Mouse (Mus musculus) cerebellum, postnatal 25 days (tissue): ENCODE measurements at regions not wholly inside any gene's neighbourhood (a gene's known extent, or its start where the extent isn't known, plus 50 kb on each side); places are given as distances from the start of the nearest gene placed in this dataset.

Experiments used
- DNase-seq, 2 experiments: peaks; one replicate each; pipeline ENCODE4 v3.0.0; 2021; ENCODE audit warnings: mixed read lengths in 2 of 2

GRCm38 (mm10) chr2:45480671-45481070 is 363.5 kb upstream of the Zeb2 start:
- no peak for DNase-seq

- DNase-seq = no peak
Measured at GRCm38 (mm10) chr2:45475996-45476395, 358.8 kb upstream of the Zeb2 start.

DNA sequence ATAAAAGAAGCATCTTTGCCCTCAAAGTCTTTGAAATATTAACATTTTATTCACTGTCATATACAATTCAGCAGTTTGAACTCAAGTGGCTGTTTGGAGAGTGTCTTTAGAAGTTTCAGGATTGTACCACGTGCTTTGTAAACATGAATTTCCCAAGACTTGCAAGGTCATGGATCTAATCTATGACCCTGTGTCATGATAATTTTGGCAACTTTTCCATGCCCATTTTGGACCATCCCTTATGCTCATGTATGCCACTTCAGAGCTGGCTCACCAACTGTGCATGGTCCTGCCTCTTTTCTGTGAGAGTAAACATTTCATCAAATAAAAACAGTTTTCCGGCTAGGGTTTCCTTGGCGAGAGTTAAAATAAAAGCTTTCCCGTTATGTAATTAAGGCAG is 347.1 kb upstream of the Zeb2 start:
- no peak for DNase-seq

- no peak for DNase-seq
Measured at GRCm38 (mm10) chr2:45459410-45459809, 342.2 kb upstream of the Zeb2 start.

- DNase-seq = no peak
Measured at GRCm38 (mm10) chr2:45454811-45455210, 337.6 kb upstream of the Zeb2 start.

- no peak for DNase-seq
Measured at GRCm38 (mm10) chr2:45439146-45439545, 322.0 kb upstream of the Zeb2 start.

- DNase-seq = no peak
Measured at GRCm38 (mm10) chr2:45438739-45439138, 321.5 kb upstream of the Zeb2 start.

DNA sequence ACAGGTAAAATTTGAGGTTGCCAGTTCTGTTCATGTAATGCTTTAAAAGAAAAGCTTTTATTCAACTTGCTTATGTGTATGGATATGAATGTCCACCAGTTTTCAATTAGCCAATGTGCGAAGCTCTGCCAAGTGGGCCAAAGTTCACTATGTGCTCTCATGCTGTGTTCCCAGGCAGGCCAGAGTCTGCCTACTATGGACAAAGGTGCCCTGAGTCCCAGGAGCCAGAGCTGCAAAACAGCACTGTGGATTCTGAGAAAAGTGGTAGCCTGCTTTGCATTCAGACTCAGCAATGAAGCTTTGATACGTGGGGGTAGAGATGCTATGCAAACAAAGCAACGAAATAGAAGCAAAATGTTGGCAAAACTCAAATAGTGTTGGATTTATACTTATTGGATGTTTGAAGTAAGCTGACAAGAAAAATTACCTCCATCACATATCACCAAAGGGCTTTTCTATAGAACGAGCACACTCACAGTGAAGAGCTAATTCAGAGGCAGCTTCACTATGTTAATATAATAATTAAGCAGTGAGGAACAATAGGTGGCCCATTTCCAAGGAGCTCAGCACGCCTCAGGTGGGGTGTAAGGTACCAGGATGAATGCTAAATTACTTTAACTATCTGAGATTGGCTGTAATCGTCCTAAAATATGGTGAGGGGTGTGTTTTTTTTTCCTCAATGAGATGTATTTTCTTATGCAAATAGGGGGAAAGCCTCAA is 318.2 kb upstream of the Zeb2 start:
- DNase-seq = no peak

- no peak for DNase-seq
Measured at GRCm38 (mm10) chr2:45434789-45435188, 317.6 kb upstream of the Zeb2 start.

- DNase-seq = no peak
Measured at GRCm38 (mm10) chr2:45434169-45434568, 317.0 kb upstream of the Zeb2 start.

DNA sequence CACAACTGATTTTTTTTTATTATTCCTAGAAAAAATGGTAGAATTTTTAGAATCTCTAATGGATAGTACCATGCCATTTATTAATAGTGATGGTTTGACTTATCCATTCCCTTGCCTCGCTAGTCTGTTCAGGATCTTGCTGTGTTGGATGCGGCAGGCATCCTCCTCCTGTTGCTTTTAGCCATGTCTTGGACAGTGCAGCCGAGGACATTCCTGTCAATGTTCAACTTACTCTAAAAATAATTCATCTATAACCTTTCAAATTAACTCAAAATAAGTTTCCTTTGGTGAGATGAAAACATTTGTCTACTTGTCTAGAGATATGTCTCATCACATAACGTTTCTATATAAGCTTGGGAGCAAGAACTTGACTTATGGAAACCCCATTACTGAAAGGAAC is 314.2 kb upstream of the Zeb2 start:
- DNase-seq = no peak

DNA sequence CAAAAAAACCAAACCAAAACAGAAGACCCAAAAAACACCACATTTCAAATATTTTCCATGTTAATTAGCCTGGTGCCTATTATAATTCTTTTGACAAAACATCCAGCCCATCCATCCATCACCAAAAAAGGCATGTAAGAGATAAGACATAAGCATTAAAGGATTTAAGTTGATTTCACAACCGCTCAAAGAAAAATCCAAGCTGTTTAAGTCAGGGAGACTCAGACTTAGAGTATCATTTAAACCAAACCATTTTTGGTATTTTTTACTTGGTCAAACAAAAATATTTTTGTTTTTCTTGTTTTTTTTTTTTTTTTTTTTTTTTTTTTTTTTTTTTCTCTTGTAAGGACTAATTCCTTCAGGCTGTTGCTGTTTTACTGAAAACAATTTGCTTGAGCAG is 304.6 kb upstream of the Zeb2 start:
- no peak for DNase-seq

DNA sequence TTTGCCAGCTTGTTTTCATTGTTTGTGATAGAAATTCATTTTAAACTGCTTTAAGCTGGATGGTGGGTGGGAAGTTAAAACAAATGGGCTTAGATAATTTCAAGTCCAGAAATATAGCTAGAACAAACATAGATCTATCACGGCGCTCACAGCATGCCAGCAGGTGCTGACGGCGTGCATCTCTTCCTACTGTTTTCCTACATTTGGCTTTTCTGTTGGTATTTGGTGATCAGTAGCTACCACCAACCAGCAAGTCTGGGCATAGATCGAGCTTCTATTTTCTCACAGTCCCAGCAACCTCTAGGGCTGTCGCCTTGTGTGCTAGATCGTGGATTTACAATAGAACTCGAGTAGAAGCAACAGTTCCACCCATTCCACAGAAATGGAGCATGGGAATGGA is 290.9 kb upstream of the Zeb2 start:
- DNase-seq = no peak

GRCm38 (mm10) chr2:45389902-45390492 is 272.8 kb upstream of the Zeb2 start:
- no peak for DNase-seq

GRCm38 (mm10) chr2:45371268-45371667 is 254.1 kb upstream of the Zeb2 start:
- no peak for DNase-seq

DNA sequence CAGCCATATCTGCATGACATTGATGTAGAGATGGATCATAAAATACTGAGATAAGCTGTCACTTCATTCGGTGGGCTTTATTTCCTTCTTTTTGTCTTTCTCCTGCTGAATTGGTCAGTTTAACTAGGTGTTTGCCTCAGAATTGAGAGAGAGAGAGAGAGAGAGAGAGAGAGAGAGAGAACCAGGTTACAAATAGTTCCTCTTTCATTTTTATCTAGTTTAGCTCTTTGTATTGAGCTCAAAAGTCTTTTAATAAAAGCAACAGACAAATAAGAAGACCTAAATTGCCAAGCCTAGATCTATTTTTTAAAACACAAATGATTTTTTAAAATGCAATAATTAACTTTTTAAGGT is 253.4 kb upstream of the Zeb2 start:
- no peak for DNase-seq

DNA sequence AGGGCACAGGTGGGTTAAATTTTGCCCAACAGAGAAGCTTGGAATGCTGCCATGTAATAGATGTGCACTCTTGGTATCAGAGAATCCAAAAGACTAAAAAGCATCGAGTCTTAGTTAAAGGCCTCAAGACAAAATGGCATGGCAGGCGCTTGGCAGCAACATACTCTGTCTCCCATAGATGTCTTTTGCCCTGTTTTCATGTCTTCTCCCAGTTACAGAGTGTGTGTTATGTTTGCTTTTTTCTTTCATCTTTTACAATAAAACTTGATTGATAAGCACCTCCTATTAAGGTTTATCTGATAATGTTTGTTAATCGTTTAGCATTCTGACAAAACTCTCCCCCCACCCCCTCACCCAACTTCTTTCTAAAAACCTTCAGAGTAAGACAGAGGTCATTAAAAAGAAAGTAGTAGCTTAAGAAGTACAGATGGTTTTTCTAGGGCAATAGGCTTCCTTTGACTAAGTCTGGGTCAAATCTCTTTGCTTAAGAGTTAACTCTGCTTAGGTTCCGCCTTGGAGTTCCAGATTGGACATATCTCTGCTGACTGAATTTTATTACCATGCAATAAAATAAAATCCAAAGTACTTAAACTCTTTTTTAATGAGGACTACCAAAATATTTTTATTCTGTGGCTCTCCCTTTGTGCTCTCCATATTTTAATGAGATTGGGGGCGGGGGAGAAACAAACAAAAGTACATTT is 252.9 kb upstream of the Zeb2 start:
- DNase-seq = no peak

DNA sequence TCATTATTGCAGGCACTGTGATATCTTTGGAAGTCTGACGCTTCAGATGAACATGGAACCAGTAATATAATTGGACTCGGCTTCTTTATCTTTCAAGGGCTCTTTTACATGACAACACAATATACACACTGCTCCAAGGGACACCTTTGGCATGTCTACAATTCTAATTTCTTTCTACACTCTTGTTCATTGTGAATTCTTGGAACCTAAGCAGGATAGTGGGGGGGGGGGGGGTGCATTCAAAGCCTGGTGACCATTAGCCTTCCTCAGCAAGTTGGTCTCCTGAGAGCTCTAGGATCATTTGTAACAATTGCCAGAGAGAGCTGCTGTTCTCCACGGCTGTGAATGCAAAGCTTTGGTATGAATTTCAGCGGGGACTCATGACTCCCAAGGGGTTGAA is 252.2 kb upstream of the Zeb2 start:
- no peak for DNase-seq

GRCm38 (mm10) chr2:45367436-45368193 is 250.4 kb upstream of the Zeb2 start:
- no peak for DNase-seq

- no peak for DNase-seq
Measured at GRCm38 (mm10) chr2:45357266-45357665, 240.1 kb upstream of the Zeb2 start.

- DNase-seq = no peak
Measured at GRCm38 (mm10) chr2:45356558-45357170, 239.5 kb upstream of the Zeb2 start.

DNA sequence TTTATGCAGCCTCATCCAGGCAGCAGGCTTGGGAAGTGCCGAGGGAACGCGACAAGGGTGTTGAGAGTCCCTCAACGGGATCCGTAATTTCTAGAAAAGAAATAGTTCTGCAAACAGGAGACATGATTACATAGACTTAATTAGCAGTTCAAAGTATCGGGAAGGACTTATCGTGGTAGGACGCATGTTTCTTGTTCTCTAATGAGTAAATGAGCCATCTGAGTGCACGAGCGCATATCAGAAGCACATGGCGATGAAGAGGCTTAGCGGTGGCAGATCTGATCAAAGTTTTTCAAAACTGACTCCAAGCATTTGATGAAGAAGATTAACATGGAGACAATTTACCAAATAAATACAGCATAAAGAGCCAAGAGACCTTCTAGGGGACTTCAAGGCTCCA is 238.8 kb upstream of the Zeb2 start:
- no peak for DNase-seq

GRCm38 (mm10) chr2:45351529-45352133 is 234.4 kb upstream of the Zeb2 start:
- no peak for DNase-seq
